Mouse (Mus musculus) C2C12 (cell line): Measurements from ENCODE around the gene Ccdc107.

Experiments
- CTCF ChIP-seq: IDR thresholded peaks from one replicate; pipeline ENCODE4 v1.5.1; 2011; ENCODE audit not compliant: control insufficient read depth, insufficient read depth, insufficient read length
- MYOG ChIP-seq: IDR thresholded peaks from one replicate; pipeline ENCODE4 v1.6.1; 2011; ENCODE audit not compliant: control insufficient read depth, insufficient read length; ENCODE audit errors: extremely low read depth

DNA sequence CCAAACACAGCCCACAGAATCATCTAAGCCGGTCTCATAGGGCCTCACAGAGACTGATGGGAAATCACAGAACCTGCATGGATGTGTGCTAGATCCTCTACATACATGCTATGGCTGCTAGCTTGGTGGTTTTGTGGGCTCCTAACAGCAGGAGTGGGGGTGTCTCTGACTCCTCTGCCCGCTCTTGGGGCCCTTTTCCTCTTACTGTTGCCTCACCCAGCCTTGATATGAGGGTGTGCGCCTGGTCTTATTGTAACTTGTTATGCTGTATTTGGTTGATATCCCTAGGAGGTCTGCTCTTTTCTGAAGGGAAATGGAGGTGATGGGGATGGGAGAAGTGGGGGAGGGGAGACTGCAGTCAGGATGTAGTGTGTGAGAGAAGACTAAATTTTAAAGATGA, 3.1 kb upstream of the Ccdc107 start:
- no peak for TF ChIP-seq MYOG
- TF ChIP-seq CTCF = no peak
